Mouse (Mus musculus) liver, embryonic 14.5 days (tissue): Measurements from ENCODE around the gene Vps13d. TPM values are rescaled to one million over a fixed set of nuclear protein-coding genes. Genes with fewer than 3 reads are reported as not detected.

Source experiments
- ATAC-seq: fragments of 200-750 bp; cut with Nextera tagmentation; 2 replicates; pipeline ENCODE4 v1.8.0; 2017; ENCODE audit warnings: moderate number of reproducible peaks, mild to moderate bottlenecking, moderate library complexity; ENCODE audit not compliant: insufficient read depth
- DNase-seq, 3 experiments: peaks; one replicate each; pipeline ENCODE4 v3.0.0-alpha.2; 2012 to 2013; ENCODE audit warnings: low read depth in 3 of 3, low spot score in 3 of 3
- H3K27ac ChIP-seq: fragments of 300-500 bp; sonication (generic); 2 replicates; pipeline ENCODE4 v1.5.1; 2014; ENCODE audit warnings: moderate library complexity, mild to moderate bottlenecking, control low read depth, inconsistent platforms
- H3K27me3 ChIP-seq: fragments of 300-500 bp; sonication (generic); 2 replicates; pipeline ENCODE4 v1.6.1; 2014; ENCODE audit warnings: mild to moderate bottlenecking, low read length, moderate library complexity; ENCODE audit not compliant: control insufficient read depth, insufficient read depth
- H3K36me3 ChIP-seq: fragments of 300-500 bp; sonication (generic); replicated peaks from 2 replicates; pipeline ENCODE4 v1.6.1; 2014; ENCODE audit warnings: low read depth; ENCODE audit not compliant: control insufficient read depth, insufficient read depth
- H3K4me1 ChIP-seq, 2 experiments: fragments of 200-500 bp in 1 of 2; fragments of 300-500 bp in 1 of 2; sonication (generic) in 1 of 2; replicated peaks; 2 replicates each; pipeline ENCODE4 v1.6.1; 2012 to 2014; ENCODE audit warnings: antibody characterized with exemption in 1 of 2, inconsistent platforms in 1 of 2, low read length in 1 of 2; ENCODE audit not compliant: control insufficient read depth in 2 of 2, insufficient read depth in 2 of 2
- H3K4me2 ChIP-seq: fragments of 300-500 bp; sonication (generic); 2 replicates; pipeline ENCODE4 v1.6.1; 2014; ENCODE audit warnings: low read depth, mild to moderate bottlenecking, control low read depth, moderate library complexity
- H3K4me3 ChIP-seq, 2 experiments: fragments of 200-500 bp in 1 of 2; fragments of 300-500 bp in 1 of 2; sonication (generic) in 1 of 2; 2 replicates each; pipeline ENCODE4 v1.5.1; 2012 to 2014; ENCODE audit warnings: low read depth in 2 of 2, low read length in 2 of 2, mild to moderate bottlenecking in 2 of 2, control low read depth in 1 of 2, inconsistent platforms in 1 of 2, moderate library complexity in 1 of 2; ENCODE audit not compliant: insufficient read depth in 1 of 2
- H3K9ac ChIP-seq: fragments of 300-500 bp; sonication (generic); replicated peaks from 2 replicates; pipeline ENCODE4 v1.6.1; 2014; ENCODE audit warnings: mild to moderate bottlenecking, control low read depth, moderate library complexity
- H3K9me3 ChIP-seq: fragments of 300-500 bp; sonication (generic); 2 replicates; pipeline ENCODE4 v1.6.1; 2016; ENCODE audit warnings: low read length, mixed read lengths; ENCODE audit not compliant: control insufficient read depth
- CTCF ChIP-seq: IDR thresholded peaks from 2 replicates; pipeline ENCODE4 v1.5.1; 2016; ENCODE audit warnings: antibody characterized with exemption, low read depth, control low read depth
- EP300 ChIP-seq: IDR thresholded peaks from 2 replicates; pipeline ENCODE4 v1.6.1; 2016; ENCODE audit warnings: antibody characterized with exemption, low read depth
- WGBS: fragments of 180-500 bp; shearing (Covaris S2); extraction: QIAGEN DNeasy Blood & Tissue Kit; methylation state at CpG from one replicate; pipeline ENCODE4 v1.1.7; 2014; ENCODE audit not compliant: insufficient replicate concordance; 5-methylcytosine and 5-hydroxymethylcytosine counted together
- polyA plus RNA-seq, 2 experiments: library from polyadenylated mRNA; depleted of rRNA in 1 of 2; stranded (reverse) in 1 of 2; unstranded in 1 of 2; fragments of >200 nt; fragmentation: Nextera tagmentation in 1 of 2; extraction: Ambion mirVana in 1 of 2; gene quantifications; 2 replicates each; pipeline versions ENCODE4 v1.2.1 to v1.2.3; 2012 to 2014

Gene Vps13d
- polyA plus RNA-seq, 2 experiments = 5.3 to 7.1 TPM

- no peak overlapping the region for H3K9ac ChIP-seq
- DNase-seq (no peak), ATAC-seq (no peak)
- H3K9me3 ChIP-seq = no peaks in the 10 kb centered on the region
- TF ChIP-seq CTCF = no peak
- no peak for TF ChIP-seq EP300
- 71% methylated on average over 8 of the region's 8 CpGs for WGBS
- H3K4me3 ChIP-seq = no peak overlapping the region
- H3K36me3 ChIP-seq = no peaks in the 10 kb centered on the region
- H3K4me1 ChIP-seq = peaks cover 21 to 42% of the 10 kb centered on the region in 2 experiments
- H3K27ac ChIP-seq = no peak overlapping the region
- H3K27me3 ChIP-seq = no peaks in the 10 kb centered on the region
- no peak overlapping the region for H3K4me2 ChIP-seq
These were observed 170.0 kb downstream of the Vps13d start for GRCm38 (mm10) chr4:145024694-145025408.

GRCm38 (mm10) chr4:145023911-145024310 is 170.9 kb downstream of the Vps13d start:
- DNase-seq (no peak), ATAC-seq (peak; percentile 17; the same call in 1 of the 2 replicates)
- Histone ChIP-seq H3K4me2 (no peak overlapping the region), H3K4me1 (peaks cover 21 to 42% of the 10 kb centered on the region in 2 experiments), H3K4me3 (no peak overlapping the region), H3K27me3 (no peaks in the 10 kb centered on the region), H3K9ac (no peak overlapping the region), H3K27ac (no peak overlapping the region), H3K36me3 (no peaks in the 10 kb centered on the region), H3K9me3 (no peaks in the 10 kb centered on the region)
- no peak for TF ChIP-seq EP300
- TF ChIP-seq CTCF = peak; percentile 18; the same call in 1 of the 2 replicates
- 72% methylated on average over 6 of the region's 6 CpGs for WGBS

- TF ChIP-seq CTCF = no peak
- TF ChIP-seq EP300 = no peak
- no peak overlapping the region for H3K27ac ChIP-seq
- WGBS = 82% methylated on average over 5 of the region's 5 CpGs
These were observed 172.0 kb downstream of the Vps13d start for GRCm38 (mm10) chr4:145022815-145023214.

GRCm38 (mm10) chr4:145022211-145022610 is 172.6 kb downstream of the Vps13d start:
- 90% methylated on average over 2 of the region's 2 CpGs for WGBS

More at GRCm38 (mm10) chr4:145022815-145023214, 172.0 kb downstream of the Vps13d start:
- H3K36me3 ChIP-seq = no peaks in the 10 kb centered on the region
- no peaks in the 10 kb centered on the region for H3K27me3 ChIP-seq
- H3K9ac ChIP-seq = no peak overlapping the region
- peaks cover 21 to 48% of the 10 kb centered on the region in 2 experiments for H3K4me1 ChIP-seq
- DNase-seq (no peak), ATAC-seq (no peak)
- no peak overlapping the region for H3K4me3 ChIP-seq
- no peaks in the 10 kb centered on the region for H3K9me3 ChIP-seq
- H3K4me2 ChIP-seq = no peak overlapping the region

GRCm38 (mm10) chr4:145020383-145020782 is 174.4 kb downstream of the Vps13d start:
- no peak overlapping the region for H3K4me2 ChIP-seq
- H3K36me3 ChIP-seq = peaks cover 3% of the 10 kb centered on the region
- peaks cover 0 to 31% of the 10 kb centered on the region in 2 experiments; a peak in 2 of 4 replicates for H3K4me1 ChIP-seq
- TF ChIP-seq EP300 (no peak), CTCF (no peak)
- no peak for ATAC-seq
- WGBS = 81% methylated on average over 2 of the region's 2 CpGs
- H3K4me3 ChIP-seq = no peak overlapping the region
- H3K27me3 ChIP-seq = no peaks in the 10 kb centered on the region
- H3K9me3 ChIP-seq = no peaks in the 10 kb centered on the region
- H3K9ac ChIP-seq = no peak overlapping the region
- DNase-seq = no peak
- H3K27ac ChIP-seq = no peak overlapping the region

More at GRCm38 (mm10) chr4:145022211-145022610, 172.6 kb downstream of the Vps13d start:
- DNase-seq = no peak
- no peaks in the 10 kb centered on the region for H3K9me3 ChIP-seq
- no peaks in the 10 kb centered on the region for H3K36me3 ChIP-seq
- H3K4me2 ChIP-seq = no peak overlapping the region
- ATAC-seq = no peak
- no peak overlapping the region for H3K9ac ChIP-seq
- H3K4me3 ChIP-seq = no peak overlapping the region
- no peaks in the 10 kb centered on the region for H3K27me3 ChIP-seq
- peaks cover 17 to 46% of the 10 kb centered on the region in 2 experiments for H3K4me1 ChIP-seq
- no peak for TF ChIP-seq CTCF
- TF ChIP-seq EP300 = no peak
- no peak overlapping the region for H3K27ac ChIP-seq
